Mouse (Mus musculus) stomach, postnatal 0 days (tissue): ENCODE measurements around the gene Vps13a.

Experiments
- CTCF ChIP-seq: IDR thresholded peaks from 2 replicates; pipeline ENCODE4 v1.5.1; 2016; ENCODE audit warnings: antibody characterized with exemption, low read depth, mild to moderate bottlenecking, moderate library complexity
- EP300 ChIP-seq: optimal IDR thresholded peaks from 2 replicates; pipeline ENCODE3; 2016; ENCODE audit warnings: antibody characterized with exemption

GRCm38 (mm10) chr19:16813306-16813705, 32.6 kb upstream of the Vps13a start:
- no peak for TF ChIP-seq EP300
- TF ChIP-seq CTCF: no peak
